Mouse (Mus musculus) retina, postnatal 1 day (tissue): ENCODE data around the gene Tlk1.

Source experiments
- DNase-seq: peaks from one replicate; pipeline ENCODE4 v3.0.0-alpha.2; 2012

Gene Tlk1

DNA sequence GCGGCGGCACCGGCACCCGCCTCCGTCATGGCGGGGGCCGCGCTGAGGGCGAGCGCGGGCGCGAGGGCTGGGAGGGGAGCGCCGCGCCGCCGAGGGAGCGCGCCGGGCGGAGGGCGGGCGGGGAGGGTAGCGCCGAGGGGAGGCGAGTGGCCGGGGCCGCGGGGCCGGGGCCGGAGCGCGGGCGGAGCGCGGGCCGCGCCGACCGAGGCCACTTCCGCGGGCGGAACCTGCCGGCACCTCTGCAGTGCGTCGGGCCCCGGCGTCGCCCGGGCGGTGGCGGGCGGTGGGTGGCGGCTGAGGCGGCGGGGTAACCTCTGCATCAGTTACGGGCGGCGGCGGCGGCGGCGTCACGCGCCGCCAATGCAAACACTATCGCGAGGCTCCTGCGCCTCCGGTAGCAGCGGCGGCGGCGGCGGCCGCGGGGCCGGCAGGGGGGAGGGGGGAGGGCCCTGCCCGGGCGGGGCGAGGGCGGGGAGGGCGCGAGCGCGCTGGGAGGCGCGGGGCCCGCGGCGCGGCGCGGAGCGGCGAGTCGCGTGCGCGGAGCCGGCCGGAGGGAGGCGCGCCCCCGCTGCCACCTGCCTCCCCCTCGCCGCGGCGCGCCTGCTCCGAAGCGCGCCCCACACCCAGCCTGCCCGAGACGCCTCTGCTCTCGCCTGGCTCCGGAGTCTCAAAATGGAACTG, at the start of gene Tlk1:
TSS of gene Tlk1 (minus strand) at position 358 of the 681 bp plus-strand sequence.
- DNase-seq = peak; percentile 91

DNA sequence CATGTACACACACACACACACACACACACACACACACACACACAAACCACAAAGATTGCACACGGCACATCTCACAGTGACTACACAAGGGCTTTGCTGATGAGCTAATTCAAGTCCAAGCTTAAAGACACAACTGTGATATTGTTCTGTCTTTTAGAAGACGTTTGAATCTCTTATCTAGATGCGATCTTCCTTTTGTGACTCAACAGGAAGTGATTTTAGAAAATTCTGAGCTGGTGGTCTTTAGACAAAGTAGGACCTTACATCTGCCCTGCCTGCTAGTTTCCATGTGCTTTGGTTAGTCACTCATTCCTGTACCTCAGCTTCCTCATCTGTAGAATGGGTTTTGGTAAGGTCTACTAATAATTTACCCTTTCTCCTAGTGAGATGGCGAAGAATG, 49.6 kb upstream of the Tlk1 start:
- DNase-seq = no peak

DNA sequence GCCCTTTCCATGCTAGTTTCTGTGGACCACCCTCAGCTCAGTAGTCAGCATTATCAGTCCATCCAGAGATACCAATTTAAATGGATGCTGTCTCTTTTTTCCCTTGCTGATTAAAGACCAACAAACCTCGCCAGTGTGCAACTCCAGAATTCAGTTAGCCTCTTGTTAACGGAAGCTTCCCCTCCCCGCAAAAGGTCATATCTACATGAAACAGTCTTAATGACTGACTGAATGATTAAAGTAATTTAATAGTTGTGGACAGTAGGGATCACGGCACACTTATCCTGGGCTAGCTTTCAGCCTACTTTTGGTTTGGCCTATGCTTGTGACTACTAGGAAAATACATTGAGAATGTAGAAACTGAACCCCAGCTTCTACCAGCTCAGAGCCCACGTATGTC, 47.6 kb upstream of the Tlk1 start:
- DNase-seq = no peak

DNA sequence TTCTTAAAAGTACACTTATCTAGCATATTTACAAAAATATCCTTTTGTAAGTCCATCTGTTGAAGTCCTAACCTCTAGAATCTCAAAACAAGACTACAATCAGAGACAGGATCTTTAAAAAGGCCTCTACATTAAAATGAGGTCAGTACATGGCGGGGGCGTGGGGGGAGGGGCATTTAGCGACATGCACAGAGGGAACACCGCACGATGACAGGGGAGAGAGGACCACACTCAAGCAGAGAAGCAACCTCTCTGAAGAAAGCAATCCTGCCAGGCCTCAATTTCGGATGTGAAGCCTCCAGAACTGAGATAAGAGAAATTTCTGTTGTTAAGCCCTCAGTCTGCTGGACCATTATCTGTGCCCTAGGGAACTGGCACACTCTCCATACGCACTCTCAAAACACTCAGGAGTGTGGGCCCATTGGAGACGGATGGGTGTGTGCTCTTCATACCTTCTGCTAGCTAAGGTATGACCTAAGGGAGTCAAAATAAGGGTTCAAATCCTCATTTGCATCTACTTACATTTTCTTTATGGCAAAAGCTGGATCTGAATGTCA, 46.0 kb upstream of the Tlk1 start:
- peak; percentile 68 for DNase-seq

DNA sequence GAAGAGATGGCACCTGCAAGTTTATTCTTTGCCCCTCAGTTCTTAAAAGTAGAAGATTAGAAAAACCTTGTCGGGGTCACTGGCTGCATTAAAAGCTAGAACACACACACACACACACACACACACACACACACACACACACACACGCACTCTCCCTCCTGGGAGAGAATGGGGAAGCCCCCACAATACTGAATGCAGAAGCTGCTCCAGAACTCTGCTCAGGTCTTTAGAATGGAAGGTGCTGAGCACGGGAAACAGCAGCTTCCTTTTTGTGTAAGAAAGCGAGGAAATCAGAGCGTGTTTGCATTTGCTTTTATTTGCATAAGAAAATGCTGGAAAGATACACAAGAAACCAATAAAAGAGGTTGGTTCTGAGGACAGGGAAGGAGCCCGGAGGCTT, 45.3 kb upstream of the Tlk1 start:
- DNase-seq = no peak

DNA sequence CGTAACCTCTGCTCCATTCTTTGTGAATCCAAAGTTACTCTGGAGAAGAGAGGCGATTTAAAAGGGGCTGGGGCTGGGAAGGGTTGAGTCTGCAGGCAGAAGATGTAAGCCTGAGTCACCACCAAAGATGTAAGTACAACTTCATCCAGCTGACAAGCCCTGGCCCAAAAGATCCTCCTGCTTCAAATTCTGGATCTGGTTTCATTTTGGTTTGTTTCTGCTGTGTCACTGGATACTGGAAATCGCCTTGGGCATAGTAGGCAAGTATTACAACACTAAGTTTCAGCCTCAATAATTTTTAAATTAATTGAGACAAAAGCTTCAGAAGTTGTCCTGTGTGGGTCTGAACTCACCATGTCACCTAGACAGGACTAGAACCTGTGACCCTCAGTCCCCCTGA, 43.6 kb upstream of the Tlk1 start:
- DNase-seq = no peak

DNA sequence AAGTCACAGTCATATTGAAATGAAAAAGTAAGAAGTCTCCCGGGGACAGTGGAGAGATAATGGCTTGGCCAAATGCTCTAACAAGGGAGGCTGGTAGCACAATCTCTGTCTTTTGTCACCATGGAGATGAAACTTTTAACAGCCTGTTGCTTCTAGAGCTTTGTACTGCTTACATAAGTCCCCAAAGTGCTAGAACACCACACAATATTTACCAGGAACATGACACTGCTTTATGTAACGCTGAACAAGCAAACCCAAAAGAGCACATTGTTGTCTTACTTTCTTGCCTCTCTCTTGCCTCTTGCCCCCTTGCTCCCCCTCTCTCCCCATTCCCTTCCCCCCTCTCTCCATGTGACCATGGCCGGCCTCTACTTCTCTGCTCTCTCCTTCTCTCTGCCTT, 41.7 kb upstream of the Tlk1 start:
- no peak for DNase-seq

DNA sequence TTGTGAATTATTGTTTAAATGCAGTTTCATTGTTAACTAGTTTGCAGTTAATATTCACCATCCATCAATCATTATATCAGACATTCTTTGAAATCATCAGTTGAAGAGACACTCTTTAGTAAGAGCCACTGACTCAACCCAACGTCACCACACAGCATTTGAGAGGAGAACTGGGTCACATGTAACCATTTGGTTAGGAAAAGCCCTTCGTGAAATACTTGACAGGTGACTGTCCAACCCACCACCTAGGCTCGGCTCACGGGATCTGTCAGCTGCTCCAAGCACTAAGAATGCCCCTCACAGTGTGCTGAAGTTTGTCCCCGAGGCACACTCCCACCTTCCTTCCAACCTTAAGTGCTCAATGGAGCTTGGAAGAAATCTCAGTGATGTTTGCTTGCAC, 37.4 kb upstream of the Tlk1 start:
- DNase-seq = no peak

DNA sequence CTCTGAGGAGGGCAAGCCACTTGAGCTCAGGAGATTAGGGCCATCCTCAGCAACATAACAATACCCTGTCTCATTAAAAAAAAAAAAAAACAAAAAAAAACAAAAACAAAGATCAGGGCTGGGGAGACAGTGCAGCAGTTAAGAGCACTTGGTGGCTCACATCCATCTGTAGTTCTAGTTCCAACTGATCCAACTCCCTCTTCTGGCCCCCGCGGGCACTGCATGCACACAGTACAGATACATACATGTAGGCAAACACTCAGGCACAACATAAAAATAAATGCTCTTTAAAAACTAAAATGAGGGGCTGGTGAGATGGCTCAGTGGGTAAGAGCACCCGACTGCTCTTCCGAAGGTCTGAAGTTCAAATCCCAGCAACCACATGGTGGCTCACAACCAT, 34.2 kb upstream of the Tlk1 start:
- DNase-seq = no peak

DNA sequence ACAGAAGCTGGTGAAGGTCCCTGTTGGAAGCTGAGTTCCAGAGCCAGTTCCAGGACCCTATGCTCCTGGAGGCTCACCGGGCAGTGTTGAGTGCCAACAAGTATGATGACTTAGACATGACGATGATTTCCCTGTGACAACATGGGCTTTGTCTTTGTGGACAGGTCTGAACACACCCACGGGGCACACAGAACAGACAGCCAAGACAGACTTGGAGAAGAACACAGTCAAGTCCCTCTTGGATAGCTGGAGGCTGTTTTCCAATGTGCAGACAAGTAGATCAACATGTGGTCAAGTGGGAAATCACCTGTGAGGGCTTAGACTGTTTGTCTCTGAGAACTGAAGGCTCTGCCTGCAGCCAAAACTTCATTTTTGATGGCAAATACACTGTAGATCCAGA, 31.4 kb upstream of the Tlk1 start:
- DNase-seq = no peak

DNA sequence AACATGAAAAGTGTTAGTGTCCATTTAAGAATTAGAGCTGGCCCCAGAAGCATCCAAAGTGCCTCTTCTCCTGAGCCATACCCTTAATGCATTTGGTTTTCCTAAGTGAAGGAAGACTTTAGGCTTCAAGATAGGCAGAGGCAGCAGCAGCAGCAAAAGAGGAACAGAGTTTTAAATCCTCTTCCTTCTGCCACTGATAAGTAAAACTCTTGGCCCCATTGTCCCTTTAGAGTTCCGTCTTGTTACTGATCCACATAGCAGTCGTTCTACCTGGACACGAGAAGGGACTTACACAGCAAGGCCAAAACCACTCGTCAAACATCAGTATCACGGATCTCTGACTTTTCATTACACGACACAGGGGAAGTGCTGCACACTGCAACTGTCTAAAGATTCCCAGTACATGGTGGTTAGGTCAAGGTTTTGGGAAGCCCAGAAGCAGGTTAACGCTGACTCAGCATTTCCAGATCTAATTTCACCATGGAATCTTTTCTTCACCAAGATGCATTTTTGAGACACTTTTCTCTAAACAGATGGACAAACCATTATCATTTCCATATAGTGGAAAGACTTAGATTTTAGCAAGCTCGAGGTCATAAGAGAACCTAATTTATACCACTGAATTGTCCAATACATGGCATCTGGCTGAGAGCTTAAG, 28.8 kb upstream of the Tlk1 start:
- DNase-seq = no peak

DNA sequence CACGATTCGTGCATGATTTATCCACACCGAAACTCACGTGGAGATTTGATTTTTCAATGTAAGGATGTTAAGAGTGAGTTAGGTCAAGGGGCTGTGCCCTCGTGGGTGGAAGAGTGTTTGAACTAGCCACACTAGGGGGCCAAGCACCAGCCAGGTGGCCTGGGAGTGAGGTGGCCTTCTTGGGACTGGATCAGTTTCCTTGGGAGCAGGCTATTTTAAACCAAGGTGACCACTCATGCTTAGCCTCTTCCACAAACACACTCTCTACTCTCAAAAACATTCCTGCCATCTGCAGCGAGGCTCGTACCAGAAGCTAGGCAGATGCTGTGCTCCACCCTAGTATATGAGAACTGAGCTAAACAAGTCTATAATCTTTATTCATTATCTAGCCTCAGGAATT, 27.8 kb upstream of the Tlk1 start:
- no peak for DNase-seq

DNA sequence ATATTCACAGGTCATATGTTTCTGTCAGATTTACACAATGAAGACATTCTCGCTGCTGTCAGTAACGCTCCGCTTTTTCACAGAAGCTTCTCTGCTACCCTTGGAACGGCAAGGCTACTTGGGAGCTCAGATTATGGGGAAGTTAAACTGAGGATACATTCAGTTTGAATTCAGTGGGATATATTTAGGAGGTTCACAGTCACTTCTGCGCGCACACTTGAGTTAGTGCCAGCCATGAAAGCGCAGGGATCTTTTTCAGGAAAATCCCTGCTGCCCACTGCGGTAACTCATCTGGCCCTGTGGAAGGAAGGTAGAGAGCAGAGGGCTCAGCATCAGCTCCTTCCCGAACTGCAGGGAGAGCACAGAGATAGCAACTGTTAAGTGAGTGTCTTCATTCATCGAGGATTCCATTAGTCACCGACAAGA, 27.3 kb upstream of the Tlk1 start:
- DNase-seq = no peak

DNA sequence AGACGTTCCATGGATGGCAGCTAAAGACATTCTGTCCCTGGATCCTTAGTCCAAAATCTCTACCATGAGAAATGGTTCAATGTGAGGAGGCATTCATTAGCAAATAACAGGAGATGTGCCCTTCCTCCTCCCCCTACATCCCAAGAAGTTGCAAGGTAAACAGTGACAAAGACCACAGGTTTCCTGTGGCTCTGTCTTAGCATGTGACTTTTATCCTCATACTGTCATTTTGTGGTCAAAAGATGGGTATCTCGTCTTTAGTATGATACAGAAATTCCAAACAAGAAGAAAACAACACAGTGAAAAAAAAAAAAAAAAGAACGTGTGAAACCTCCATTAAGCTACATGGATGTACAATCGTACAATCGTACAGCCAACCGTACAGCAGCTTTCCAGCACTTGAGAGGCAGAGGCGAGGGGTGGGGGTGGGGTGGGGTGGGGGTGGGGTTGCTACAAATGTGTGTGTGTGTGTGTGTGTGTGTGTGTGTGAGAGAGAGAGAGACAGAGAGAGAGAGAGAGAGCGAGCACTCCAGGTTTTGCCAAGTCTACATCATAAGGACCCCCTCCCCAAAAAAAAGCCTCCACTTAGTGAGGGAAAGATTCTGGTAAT, 26.8 kb upstream of the Tlk1 start:
- no peak for DNase-seq

DNA sequence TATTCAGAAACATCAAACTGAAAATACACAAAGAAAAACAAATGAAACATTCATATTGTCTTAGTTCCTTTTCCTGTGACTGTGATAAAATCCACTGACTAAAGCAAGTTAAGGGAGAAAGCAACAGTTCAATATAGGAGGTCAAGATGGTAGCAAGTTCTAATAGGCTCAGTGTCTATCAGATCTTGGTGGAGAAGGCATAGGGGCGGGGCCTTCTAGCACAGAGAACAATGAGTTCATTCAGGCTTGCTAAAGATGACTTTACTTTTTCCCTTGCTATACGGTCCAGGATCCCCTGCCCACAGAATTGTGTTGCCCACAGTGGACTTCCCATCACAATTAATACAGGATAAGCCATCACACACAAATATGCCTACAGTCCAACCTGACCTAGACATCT, 20.3 kb upstream of the Tlk1 start:
- no peak for DNase-seq

DNA sequence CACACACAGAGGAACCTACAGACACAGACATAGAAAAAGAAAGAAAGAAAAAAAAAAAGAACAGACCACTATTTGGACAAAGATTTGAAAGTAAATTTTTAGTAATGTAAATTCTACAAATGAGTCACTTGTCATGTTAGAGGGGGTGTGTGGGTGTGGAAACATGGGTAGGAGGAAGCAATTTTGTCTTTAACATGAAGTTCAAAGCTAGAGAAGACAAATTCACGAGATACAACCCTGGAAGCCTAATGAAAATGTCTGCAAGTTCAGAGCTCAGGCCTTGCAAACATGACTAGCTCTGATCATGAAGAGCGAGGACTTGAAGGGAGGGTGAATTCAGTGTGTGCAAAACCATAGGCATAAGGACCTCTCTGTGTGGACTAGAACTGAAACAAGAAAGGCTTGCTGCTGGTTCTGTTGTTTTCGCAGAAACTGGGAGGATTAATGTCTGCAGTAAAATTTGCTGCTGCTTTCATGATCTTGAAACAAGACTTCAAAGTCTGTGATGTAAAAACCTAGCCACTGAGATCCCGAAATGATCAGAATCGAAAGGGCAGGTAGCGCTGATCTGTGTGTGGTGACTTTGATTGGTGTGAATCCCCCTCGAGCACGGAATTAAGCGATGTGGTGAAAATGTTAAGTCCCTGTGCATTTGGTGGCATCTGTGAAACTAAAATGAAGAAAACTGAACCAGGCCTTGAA, 19.3 kb upstream of the Tlk1 start:
- DNase-seq = no peak

DNA sequence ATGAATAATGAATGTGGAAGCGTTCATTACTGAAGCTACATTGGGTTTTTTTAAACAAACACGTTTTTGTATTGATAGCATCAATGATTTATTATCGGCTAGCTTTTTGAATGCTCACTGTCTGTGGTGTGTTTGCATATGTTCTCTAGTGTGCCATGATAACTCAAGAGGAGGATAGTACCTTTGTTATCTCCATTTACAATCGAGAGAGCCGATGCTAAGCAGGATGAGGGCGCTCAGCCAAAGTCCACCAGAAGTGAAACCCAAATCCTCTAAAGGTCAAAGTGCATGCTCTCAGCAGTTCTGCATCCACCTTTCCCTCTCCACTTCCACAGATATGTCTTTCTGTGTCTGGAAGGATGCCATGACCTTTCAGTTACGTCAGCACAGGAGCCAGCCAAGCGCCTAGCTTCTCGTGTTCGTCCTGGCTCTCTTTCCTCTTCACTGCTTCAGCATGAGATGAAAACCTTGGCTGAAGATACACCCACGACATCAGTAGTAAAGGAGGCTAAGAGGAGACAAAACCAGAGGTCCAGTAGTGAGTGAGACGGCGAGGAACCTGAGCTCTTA, 16.6 kb upstream of the Tlk1 start:
- DNase-seq = no peak

DNA sequence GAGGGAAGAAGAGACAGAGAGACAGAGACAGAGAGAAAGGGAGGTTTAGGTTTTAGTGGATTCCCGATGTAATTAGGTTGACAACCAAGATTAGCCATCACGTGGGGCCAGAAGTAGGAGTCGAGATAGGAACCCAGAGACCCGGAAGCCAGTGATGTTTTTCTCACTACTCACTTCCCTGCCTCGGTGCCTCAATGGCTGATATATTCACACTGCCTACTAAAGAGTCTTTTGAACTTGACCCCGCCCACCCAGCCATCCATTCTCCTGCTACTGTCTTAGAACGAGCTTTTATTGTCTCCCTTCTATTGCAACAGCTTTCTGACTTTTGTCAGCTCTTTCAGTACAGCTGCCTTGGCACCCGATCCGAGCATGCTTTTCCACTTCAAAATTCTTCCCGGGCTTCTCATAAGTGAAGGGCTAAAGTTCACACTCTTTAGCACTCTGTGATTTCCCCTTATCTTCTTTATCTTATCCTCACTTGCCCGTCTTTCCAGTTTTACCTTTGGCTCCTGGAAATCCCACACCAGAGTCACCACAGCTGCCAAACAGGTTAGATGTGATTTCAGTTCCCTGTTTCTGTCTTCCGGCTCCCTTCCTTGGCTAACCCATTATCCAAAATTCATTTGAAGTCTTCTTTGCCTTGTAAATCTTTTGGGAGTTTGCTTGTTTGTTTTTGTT, 13.1 kb upstream of the Tlk1 start:
- no peak for DNase-seq

DNA sequence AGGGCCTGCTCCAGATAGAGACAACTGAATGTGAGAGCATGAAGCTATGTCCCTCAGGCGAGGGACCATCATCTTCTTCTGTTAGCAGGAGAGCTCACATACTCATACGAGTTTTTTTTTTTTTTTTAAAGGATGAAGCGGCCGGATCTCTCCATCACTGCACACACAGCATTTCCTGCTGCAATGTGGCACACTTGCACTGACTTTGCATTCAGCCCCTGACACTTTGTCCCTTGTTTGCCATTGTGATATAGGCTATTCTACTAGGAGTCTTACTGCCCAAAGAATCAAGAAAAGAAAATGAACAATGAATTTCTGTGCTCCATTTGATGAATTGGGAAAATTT, 10.8 kb upstream of the Tlk1 start:
- no peak for DNase-seq

DNA sequence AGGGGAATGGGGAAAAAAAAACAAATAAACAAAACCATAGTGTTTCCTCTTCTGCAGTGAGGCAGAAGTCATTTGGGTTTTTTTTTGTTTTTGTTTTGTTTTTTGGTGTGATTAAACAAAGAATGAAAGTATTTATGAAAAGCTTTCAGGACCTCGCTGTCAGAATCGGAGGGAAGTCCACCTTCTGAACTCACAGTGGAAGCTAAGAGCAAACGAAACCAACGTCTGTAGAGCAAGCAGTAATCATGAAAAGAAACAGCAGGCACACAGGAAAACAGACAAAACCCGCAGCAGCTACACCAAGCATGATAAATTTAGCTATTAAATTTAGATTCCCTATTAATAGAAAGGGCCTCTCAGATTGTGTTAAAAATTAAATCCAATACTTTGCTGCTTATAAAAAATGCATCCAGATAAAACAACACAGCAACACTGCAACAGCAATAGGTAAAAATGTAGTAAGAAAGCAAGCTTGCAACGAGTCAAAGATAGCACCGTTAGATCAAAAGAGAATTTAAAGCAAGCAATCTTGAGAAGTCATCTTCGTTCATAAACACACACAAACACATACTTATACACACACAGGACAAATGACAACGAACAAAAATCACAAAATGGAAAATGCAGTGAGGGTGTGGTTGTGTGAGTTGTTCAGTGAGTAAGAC, 10.2 kb upstream of the Tlk1 start:
- DNase-seq = no peak

DNA sequence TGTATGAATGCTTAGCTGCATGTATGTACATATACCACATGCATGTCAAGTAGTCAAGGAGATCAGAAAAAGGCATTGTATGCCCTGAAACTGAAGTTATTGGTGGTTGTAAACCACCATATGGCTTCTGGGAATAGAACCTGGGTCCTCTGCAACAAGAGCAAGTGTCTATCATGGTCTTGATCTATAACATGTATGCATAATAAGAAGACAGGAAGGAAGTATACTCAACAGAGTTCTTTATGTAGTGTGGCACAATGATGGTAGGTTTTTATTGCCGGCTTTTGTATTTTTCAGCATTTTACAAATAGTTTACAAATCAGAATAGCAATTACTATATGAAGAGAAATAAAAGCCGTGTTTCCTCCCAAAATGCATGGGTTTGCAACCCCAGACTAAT, 9.7 kb upstream of the Tlk1 start:
- no peak for DNase-seq

DNA sequence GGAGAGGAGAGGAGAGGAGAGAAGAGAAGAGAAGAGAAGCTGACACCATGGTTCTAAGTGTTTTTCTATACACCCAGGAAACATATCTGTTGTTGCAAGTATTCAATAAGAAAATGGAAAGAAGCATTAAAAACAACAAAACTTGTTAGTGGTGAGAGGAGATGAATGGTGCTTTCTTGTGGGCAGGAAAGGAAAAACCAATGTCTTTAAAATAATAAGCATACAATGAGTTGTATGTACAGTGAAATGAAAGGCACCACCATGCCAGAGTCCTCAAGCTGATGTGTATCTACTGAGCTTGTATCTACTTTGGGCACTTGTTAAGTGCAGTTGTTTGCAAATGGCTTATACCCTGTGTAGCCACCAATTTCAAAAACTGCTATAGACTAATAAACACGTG, 7.7 kb upstream of the Tlk1 start:
- no peak for DNase-seq
